Mouse (Mus musculus) spleen, postnatal 36 days (tissue): ENCODE data around the gene Gm20388.

Experiments
- DNase-seq, 2 experiments: peaks; one replicate each; pipeline ENCODE4 v3.0.0; 2022; ENCODE audit warnings: low spot score in 2 of 2, mixed read lengths in 1 of 2

Gm20388 gene

DNA sequence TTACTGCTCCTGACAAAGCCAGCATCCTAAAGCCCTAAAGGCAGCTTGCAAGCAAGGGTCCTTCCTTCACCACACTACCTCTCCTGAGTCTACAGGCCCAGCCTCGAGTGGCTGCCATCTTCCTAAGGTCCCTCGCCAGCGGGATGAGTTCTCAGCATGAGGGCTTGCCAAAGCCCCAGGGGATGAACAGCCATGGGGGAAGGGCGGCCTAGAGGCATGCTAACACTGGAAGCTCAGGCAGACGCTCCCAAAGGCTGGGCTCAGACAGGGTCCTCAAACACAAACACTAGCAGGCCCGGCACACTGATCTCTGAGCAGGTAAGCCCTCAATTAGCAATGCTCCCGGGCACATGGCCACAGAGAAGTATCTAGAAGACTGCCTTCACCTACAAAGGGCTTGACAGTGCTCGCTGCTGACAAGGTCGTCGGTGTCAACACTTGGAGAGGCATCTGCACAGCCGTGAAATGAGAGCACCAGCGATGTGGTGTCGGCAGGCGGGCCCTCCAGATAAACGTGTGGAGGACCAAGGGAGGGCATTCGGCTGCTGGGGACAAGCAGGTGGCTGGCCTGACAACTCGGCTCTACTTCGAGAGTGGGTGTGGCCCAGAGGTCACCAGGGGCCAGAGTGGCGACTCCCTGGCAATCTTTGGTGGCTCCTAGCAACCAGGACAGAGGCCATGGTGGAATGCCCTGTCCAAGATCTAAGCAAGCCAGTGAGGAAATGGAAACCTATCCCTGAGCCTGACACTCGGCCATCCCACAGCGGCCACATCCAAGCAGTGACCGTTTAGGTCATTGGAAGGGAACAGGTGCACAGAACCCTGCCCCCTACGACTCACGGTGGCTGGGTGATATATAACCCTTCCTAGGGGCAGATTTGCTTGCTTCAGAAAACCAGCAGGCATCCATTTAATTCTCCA, 1640.7 kb downstream of the Gm20388 start:
- no peak for DNase-seq

DNA sequence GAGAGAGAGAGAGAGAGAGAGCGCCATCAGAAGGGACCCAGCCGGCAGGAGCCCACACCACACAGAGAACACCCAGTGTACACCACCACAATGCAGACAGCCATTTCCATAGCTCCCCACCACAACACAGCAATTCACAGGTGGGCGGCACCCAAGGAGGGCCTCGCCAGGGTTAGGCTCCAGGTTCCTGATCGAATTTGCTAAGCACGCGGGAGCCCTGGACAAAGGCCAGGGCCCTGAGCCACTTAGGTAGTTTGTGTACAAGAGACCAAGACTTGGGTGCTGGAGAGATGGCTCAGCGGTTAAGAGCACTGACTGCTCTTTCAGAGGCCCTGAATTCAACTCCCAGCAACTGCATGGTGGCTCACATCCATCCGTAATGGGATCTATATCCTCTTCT, 1641.9 kb downstream of the Gm20388 start:
- DNase-seq: no peak

DNA sequence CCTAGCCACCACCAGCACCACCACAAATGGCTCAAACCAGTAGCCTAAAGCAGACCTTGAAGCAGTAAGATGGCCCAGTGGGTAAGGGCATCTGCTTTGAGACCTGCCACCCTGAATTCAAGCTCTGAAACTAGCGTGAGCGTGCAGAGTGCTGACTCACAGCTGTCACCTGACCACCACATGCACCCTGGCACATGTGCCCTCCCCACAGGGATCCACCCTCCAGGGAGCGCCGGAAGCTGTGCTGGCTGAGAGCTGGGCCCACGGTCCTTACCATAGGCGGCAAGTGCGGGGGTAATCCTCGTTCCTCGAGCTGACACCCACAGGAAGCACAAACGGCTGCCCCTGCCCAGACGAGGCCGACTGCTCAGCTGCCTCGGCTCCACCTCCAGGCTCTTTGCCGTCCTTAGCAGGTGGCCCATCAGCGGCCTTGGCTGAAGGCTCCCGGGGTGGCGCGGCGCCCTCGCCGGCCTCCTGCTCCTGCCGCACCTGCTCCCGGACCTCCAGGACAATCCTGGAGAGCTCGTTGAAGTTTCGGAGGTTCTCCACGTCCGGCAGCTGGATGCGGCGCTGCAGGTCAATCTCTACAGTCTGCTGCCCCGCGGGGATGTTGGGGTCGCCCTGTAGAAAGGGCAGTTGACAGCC, 1643.3 kb downstream of the Gm20388 start:
- no peak for DNase-seq

DNA sequence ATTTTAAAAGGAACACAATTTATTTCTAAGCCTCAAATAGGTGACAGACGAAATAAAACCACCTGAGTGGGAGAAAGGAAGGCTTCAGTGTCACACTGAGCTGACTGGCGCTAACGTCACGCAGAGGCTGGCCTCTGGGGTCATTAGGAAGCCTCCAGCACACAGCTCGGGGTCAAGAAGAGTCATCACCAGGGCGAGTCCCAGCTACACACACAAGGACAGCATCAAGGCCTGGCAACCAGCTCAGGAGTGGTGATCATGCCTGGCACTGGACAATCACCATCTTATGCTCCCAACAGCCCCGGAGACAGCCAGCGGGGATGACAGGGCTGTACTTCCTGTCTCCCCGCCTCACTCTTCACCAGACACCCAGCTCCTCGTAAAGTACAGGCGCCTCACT, 1647.1 kb downstream of the Gm20388 start:
- DNase-seq: no peak

DNA sequence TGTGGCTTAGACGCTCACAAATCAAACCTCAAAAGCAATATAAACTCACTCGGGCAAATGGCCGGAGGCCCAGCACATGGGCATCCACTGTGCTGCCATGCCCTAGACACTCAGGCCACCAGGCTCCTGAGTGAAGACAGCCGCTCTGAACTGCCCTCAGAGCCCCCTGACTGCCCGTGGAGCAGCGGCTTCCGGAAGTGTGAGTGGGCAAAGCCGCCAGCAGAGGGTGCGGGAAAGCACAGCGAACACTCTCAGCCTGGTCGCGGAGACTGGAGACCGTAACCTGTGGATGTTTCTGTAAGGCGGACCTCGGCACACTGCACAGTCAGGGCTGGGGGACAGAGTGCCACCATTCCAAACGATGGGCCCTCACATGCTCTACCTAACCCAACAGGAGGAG, 1647.9 kb downstream of the Gm20388 start:
- no peak for DNase-seq

DNA sequence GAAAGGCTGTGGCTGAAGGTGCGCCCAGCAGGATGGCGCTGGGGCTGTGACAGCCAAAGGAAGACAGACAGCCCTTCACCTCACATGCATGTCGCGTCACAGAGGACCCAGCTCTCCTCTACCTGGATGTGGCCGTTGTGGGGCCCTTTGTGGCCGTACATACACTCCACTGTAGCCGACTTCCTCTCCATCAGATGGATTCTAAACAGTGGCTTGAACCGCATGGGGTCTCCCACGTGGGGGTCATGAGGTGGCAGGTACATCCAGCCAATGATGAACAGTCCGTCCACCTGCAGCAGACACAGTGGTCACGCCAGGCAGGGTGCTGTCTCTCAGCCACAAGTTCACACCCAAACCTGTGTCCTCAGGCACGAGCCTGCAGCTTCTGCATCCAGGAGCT, 1649.2 kb downstream of the Gm20388 start:
- no peak for DNase-seq

DNA sequence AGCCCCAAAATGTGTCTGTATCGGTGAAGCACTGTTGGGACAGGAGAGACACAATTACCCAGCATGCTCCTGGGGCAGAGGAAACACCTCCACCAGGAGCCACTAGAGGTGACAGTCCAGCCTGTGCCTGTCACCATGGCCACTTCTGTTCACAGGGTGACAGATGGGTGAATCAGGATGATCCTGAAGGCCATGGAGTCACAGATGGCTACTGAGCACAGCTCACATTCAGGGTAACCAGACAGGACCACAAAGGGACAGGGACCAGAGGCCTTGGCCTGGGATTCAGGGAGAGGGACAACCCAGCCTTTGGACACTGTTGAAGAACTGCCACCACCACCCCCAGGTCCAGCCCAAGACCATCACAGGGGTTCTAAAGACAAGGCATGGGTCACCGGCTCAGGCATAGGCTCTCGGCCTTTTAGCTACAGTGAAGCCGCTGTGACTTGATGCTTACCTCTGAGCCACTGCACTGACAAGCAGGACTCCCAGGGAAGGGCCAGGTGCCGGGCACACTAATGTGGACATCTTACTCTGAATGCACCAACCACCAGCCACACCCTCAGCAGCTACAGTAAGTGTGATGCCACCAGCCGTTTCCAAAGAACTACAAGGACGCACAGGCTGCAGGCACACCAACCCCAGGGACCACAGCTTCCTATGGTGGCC, 1649.9 kb downstream of the Gm20388 start:
- DNase-seq: no peak

DNA sequence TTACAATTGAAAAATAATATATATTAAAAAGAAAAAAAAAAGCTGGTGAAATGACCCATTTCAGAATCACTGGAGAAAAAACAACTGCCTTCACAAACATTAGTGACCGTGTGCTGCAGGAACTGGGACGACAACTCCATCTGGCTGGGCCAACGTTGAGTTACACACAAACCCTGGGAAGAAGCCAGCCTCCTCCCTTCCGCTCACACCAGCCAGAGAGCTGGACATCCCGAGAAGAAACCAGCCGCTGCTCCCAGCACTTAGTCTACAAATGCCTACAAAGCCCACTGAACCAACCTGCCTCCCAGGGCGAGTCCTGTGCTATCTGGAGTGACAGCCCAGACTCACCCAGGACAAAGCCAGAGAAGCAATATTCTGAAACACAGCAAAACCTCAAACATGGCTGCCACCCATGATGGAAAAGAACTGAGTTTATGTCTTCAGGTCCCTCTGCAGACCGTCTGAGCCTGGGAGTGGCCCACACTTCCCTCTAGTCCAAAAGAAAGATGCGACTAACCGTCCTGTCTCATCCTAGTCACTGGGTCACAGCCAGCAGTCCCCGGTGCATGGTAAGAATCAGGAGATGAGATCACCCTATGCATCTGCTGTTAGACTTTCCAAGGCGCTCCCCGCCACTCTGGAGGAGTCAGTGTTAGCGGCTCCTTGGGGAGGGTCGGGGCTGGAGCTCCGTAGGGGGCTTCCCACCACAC, 1651.2 kb downstream of the Gm20388 start:
- DNase-seq: no peak

DNA sequence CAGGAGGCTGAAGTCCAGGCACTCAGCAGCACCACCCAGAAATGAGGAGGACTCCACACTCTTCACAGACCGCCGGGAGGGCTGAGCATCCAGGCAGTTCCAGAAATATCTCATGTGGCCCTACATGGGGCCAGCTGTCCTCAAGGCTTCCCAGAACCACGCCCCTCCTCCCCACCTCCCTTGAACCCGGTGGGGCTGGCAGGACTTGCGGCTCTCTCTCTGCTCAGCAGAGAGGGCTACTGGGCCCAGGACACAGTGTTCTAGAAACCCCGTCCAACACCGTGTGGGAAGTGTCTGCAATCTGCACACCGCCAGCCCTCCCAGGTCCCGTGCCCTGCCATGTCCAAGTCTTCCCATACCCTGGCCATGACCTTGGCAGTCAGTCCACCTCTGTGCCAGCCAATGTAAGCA, 1652.3 kb downstream of the Gm20388 start:
- no peak for DNase-seq

DNA sequence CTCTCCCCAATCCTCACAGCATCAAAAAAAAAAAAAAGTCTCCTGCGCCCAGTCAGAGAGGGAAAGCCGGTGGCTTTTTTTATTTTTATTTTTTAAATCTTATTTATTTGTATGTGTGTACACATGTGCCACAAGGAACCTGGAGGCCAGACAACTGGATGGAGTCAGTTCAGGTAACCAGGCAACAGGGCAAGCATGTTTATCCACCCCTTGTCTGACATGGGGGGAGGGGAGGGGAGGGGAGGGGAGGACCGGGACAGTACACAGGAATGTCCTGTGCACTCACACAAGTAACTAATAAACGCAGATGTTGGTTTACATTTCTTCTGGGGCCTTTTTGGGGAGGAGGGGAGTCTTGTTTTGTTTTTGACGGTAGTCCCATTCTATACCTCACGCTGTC, 1653.1 kb downstream of the Gm20388 start:
- DNase-seq: no peak

DNA sequence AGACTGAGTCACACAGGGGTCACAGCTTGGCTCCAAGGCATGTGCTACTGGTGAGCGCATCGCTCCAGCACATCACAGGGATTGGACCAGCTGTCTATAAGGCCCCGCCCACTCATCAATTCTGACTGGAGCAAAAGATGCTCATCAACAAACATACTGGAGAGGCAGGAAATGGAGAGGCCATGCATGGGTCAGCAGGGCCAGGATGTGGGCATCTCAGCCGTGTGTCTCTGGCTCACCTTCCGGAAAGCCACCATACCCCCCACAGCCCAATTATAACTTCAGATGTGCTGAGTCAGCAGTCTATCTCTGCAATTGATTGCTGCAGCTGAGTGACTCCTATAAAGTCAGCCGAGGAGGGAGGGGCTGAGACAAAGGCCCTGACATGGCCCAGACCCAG, 1657.7 kb downstream of the Gm20388 start:
- DNase-seq: no peak

DNA sequence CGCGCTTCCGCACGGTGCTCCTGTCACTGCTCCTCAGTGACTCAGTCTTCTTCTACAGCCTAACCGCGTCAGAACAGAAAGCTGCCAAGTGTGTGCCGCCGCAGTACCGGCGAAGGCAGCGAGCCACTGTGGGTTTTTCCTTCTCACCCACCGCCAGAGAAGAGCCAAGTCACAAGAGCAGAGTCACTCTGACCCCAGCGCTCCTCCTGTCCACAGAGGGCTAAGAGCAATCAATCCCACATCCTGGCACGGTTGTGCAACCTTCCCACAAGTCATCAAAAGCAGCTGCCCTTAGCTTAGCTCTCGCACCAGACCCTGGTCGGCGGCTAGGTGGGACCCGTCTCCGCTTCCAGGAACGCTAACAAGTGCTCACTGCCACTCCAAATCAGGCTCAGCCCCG, 1659.7 kb downstream of the Gm20388 start:
- DNase-seq: no peak

DNA sequence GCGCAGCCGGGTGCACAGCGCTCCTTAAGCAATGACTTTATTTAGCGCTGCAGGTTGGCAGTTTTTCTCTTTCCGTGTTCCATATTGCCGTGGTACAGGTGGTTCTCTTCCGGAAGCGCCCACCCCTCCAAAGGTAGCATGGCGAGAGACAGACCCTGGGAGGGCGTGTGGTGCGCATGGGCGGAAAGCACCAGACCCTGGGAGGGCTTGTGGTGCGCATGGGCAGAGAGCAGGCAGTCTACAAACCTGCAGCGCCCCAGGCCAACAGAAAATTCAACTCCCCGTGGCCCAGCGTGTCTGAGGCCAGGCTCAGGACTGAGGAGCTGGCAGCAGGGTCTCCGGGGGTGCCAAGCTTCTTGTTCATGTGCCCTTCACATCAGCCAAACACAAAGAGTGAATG, 1660.2 kb downstream of the Gm20388 start:
- no peak for DNase-seq

DNA sequence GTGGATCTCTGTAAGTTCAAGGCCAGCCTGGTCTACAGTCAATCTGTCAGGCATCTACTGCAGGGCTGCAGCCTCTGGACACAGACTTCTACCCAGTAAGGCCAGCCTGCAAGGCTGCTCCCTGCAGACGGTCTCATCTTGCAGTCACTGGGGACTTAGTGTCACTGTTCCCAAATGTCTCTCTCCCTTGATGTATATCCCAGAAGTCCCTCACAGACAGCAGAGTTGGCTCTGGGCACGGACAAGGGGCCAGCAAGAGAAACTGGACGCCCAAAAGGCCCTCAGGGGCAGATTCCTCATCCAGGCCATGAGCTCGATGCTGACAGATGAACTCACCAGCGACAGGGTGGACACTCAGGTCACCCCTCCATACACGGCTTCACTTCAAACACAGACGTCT, 1661.5 kb downstream of the Gm20388 start:
- DNase-seq: no peak

DNA sequence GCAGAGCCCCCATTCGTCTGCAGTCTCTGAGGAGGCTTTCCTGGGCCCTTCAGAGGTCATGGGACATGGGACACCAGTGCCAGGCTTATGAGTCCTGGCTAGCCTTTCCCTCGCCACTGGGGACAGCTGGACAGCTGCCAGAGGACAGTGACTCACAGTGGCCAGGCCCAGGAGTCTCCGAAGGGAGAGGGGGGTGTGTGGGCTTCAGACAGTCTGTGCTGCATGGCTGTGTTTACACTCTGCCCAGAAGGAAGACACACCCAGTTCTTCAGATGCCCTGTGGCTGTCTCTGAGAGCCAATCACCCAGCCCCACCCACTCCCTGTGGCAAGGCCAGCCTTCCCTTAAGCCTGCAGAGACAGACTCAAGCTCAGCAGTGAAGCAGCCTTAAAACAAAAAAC, 1662.6 kb downstream of the Gm20388 start:
- peak; percentile 25 to 56 for DNase-seq

DNA sequence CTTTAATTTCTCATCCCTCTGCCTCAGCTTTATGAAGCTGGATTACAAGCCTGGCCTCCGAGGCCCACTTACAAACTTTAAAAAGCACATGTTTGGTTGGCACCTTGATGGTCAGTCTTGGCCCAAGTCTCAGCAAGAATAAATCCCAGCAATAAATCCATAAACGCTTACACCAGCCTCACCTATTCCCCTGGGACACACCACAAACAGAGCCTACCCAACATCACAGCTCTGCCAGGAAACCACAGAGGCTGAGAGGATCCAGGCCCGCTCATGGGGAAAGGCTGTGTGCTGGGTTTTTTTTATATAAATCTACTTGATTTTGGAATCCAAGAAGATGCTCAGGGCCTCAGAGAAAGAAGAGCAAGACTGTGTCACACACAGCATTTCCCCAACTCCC, 1665.0 kb downstream of the Gm20388 start:
- DNase-seq: no peak

DNA sequence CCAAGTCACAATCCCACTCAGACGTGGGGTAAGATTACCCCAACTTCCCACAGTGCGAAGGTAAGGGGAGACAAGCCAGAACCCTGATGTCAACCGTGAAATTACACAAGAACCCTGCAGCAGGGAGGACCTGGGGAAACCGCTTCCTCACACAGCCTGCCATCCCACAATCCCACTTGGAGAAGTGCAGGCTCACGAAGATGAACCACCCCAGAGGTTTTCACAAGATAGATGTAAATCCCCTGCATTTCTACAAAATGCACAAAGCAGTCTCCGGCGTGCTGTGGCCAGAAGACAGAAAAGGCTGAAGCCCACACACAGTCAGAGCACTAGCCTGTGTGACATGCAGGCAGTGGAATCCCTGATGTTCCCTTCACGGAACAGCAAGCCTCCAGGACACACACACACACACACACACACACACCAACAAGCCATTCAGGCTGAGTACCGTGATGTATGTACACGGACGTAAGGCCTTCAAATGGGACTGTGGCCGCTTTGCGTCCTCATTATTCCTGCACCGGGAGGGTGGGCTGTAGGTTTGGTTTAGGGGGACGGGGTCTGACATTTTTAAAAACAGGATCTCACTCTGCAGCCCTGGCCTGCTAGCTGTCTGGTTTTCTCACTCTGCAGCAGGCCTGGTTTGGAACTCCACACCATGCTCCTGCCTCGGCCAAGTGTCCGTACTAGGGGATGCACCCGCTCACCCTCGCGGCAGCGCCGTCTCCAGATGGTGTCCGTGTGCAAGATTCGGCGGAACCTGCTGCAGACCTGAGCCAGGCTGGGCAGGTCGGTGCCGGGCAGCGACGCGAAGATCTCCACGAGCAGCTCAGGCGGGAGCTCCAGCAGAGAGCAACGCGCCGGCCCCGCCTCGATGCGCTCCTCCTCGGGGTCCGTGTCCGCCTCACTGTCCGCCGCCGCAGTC, 1667.4 kb downstream of the Gm20388 start:
- peak in 1 of 2 experiments; percentile 42 for DNase-seq

DNA sequence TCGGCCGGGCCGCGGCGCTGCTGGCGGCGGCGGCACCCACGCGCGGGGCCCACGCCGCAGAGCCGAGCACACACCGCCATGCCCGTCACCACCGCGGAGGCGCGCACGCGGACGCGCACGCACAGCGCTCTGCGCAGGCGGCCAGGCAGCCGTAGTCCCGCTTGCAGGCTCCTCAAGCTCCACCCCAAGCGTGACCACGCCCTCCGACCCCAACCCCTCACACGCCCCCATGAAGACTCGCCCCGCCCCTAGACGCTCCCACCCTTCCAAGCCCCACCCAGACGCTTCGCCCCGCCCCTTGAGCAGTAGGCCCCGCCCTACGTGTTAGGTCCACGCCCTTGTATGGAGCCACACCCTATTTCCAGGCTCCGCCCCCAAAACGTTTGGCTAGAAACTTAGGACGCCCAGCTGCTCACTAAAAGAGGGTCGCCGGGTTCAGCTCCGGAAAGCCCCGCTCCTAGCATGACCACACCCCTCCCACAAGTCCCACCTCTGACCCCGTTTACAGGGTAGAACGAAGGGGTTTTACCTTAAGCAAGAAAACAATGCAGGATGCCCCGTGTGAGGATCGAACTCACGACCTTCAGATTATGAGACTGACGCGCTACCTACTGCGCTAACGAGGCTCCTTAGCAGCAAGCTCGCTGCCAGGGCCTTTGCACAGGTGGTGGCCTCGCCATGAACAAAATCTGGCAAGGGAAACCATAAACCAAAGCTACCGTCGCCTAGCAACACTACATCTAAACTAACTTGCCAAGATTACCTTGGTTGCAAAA, 1668.2 kb downstream of the Gm20388 start, which contains the start of gene Fbxo31:
Fbxo31 (minus strand) TSS at position 131 of the 776 bp plus-strand sequence.
- DNase-seq: peak; percentile 92

DNA sequence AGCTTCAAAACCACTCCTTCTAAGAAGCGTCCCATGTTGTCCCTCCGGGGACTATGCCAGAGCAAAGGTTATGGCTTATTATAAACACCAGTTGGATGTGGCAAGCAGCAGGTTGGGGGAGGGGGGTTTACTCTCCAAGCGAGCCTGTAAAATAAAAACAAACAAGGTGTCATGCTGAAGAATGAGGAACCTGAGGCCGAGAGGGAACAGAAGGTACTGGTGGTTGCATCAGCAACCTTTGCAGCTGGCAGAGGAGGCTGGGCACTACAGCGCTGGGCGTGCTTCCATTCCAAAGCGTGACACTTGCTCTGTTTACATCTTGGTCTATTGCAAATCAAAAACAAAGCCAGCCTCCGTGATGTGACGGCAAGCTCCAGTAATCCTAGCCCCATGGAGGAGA, 1669.8 kb downstream of the Gm20388 start:
- DNase-seq: no peak

DNA sequence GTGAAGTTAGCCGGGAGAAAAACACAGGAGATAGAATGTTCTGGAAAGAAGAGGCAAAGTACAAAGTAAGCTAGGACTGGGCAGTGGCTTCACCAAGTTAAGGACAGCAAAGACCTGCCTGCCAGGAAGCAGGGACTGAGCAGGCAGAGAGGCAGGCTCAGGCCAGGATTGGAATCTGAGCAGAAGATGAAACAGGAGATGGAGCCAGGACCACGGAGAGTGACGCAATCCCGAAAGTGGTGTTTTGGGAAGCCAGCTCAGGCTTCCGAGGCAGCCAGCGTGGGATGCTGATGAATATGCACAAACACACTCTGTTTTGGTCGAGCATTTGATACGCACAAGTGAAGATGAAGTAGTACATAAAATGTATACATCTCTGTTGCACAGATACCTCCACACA, 1673.0 kb downstream of the Gm20388 start:
- no peak for DNase-seq
